ENCODE assay signal across 9 mouse cellular contexts in the genomic region with DNA sequence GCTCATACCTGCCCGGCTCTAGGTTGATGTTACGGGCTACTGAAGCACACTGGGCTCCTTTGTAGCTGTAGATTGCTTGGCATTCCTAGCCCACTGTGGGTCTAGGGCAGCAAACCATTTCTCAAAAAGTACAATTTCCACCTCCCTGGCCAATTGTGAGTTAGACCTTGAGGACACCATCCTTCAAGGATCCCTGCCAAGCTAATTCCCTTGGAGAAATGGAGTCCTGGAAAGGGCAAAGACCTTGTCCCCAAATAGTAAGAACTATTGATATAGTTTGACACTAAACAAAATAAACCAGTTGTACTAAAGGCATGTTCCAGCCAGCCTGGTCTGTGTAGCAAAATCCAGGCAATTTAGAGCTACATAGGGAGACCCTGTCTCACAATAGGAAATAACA. TPM values are rescaled to one million over a fixed set of nuclear protein-coding genes. Genes with fewer than 3 reads are reported as not detected.
A peak's percentile ranks its signal among the peaks of the same experiment; 100 is the strongest.
DNase-seq lines count a peak whose midpoint lies in the region; ATAC-seq and TF ChIP-seq lines count a peak whose summit lies in the region.
"Had no signal": no experiment of that assay in that cellular context is flagged by ENCODE, and none has a peak within 500 bp of the region (broad histone marks: within the 10 kb centered on the region; RNA-seq: fewer than 3 reads in every experiment).

No protein-coding gene starts in this region.

- WGBS in liver, adult 2 months = 50% methylated on average over 2 of the region's 2 CpGs
- 55% methylated on average over 2 of the region's 2 CpGs for WGBS in forebrain, embryonic 10.5 days
- WGBS in limb, embryonic 11.5 days = 51% methylated on average over 2 of the region's 2 CpGs

- ATAC-seq in limb, embryonic 11.5 days (ENCODE audit: insufficient number of reproducible peaks, low FRiP score, low TSS enrichment, low read depth) = no peak
- no peak for ATAC-seq in CD4-positive, CD25-positive, alpha-beta regulatory T cell, adult 4 months

- no peaks in the 10 kb centered on the region for H3K79me2 ChIP-seq in liver, adult 2 months (ENCODE audit: control insufficient read depth, insufficient read depth, low read length)

- H3K9me3 ChIP-seq in forebrain, embryonic 10.5 days = no peaks in the 10 kb centered on the region
- H3K9me3 ChIP-seq in limb, embryonic 11.5 days (ENCODE audit: control insufficient read depth, low read length) = no peaks in the 10 kb centered on the region

- H3K4me2 ChIP-seq in limb, embryonic 11.5 days (ENCODE audit: low read depth, severe bottlenecking) = peak overlapping the region; percentile 54

- H3K36me3 ChIP-seq in liver, adult 2 months (ENCODE audit: control insufficient read depth, insufficient read depth, low read length) = no peaks in the 10 kb centered on the region
- no peaks in the 10 kb centered on the region for H3K36me3 ChIP-seq in forebrain, embryonic 10.5 days (replicated peaks)
- H3K36me3 ChIP-seq in limb, embryonic 11.5 days (ENCODE audit: control insufficient read depth, insufficient read depth, low read length) = no peaks in the 10 kb centered on the region

- peak; percentile 25 for DNase-seq in liver, adult 2 months (ENCODE audit: extremely low read depth, low read depth, low spot score)
- DNase-seq in liver = no peak
- no peak for DNase-seq in forebrain, embryonic 10.5 days (ENCODE audit: extremely low spot score, low spot score)
- peak; percentile 60 for DNase-seq in limb, embryonic 11.5 days (ENCODE audit: low spot score)
- peak; percentile 44 for DNase-seq in retina, embryonic 14.5 days (ENCODE audit: low spot score)
- no peak for DNase-seq in left cerebral cortex, adult 11 months (ENCODE audit: low spot score)
- DNase-seq in thymus, postnatal 10 days (ENCODE audit: low spot score in 2 of 2) = no peak

- TF ChIP-seq CTCF in liver, adult 2 months (IDR thresholded peaks at IDR 0.05; ENCODE audit: low read depth, low read length) = no peak

- H3K27ac ChIP-seq in liver, adult 2 months (replicated peaks; ENCODE audit: insufficient read depth, low read depth, low read length) = peak overlapping the region; percentile 41
- H3K27ac ChIP-seq in forebrain, embryonic 10.5 days = peak overlapping the region; percentile 92
- H3K27ac ChIP-seq in limb, embryonic 11.5 days (replicated peaks; ENCODE audit: low read depth, low read length) = peak overlapping the region; percentile 91

- no peak overlapping the region for H3K9ac ChIP-seq in liver, adult 2 months (ENCODE audit: low read depth, low read length)
- peak overlapping the region; percentile 93 for H3K9ac ChIP-seq in limb, embryonic 11.5 days (ENCODE audit: low read length)

- no peak for TF ChIP-seq POLR2A in liver, adult 2 months (IDR thresholded peaks at IDR 0.05; ENCODE audit: extremely low read depth, insufficient read depth, low read length)

- H3K4me3 ChIP-seq in liver, adult 2 months (ENCODE audit: insufficient read depth, low read depth, low read length) = no peak overlapping the region
- H3K4me3 ChIP-seq in forebrain, embryonic 10.5 days = peak overlapping the region; percentile 75
- peak overlapping the region; percentile 92 for H3K4me3 ChIP-seq in limb, embryonic 11.5 days (ENCODE audit: low read depth, low read length)

- peaks cover 25% of the 10 kb centered on the region for H3K4me1 ChIP-seq in liver, adult 2 months (ENCODE audit: control insufficient read depth, insufficient read depth, low read length)
- H3K4me1 ChIP-seq in forebrain, embryonic 10.5 days = peaks cover 83% of the 10 kb centered on the region
- peaks cover 29% of the 10 kb centered on the region for H3K4me1 ChIP-seq in limb, embryonic 11.5 days (ENCODE audit: control insufficient read depth, insufficient read depth, low read length)

- H3K27me3 ChIP-seq in liver, adult 2 months (ENCODE audit: control insufficient read depth, insufficient read depth, low read length) = no peaks in the 10 kb centered on the region
- H3K27me3 ChIP-seq in forebrain, embryonic 10.5 days (ENCODE audit: poor library complexity, severe bottlenecking) = peaks cover 50% of the 10 kb centered on the region
- H3K27me3 ChIP-seq in limb, embryonic 11.5 days (ENCODE audit: control insufficient read depth, insufficient read depth, low read length) = no peaks in the 10 kb centered on the region

RNA-seq across cellular contexts. Expression of a gene that starts 2.3 kb away (rescaled TPM):
- total RNA-seq in liver, adult 2 months (2014; rRNA removed) = 16.4 and 33.0 TPM in 2 replicates
- 19.2 and 33.0 TPM in 2 replicates for polyA plus RNA-seq in liver, adult 2 months (2012; rRNA removed)
- 57.5 and 61.1 TPM in 2 replicates for polyA plus RNA-seq in forebrain, embryonic 10.5 days (2016; fragmentation: Nextera tagmentation; extraction: Ambion mirVana)
- polyA plus RNA-seq in limb, embryonic 11.5 days (2014; fragmentation: Nextera tagmentation; extraction: Ambion mirVana) = 221 and 248 TPM in 2 replicates
- polyA plus RNA-seq in CD4-positive, CD25-positive, alpha-beta regulatory T cell, adult 4 months (2017; shearing (Covaris generic)) = under 1 TPM; 0.75 to 0.82 TPM

RNA-seq across cellular contexts. Expression of a gene that starts 15.6 kb away (rescaled TPM):
- not detected in 2 replicates for total RNA-seq in liver, adult 2 months (2014; rRNA removed)
- 0.22 and 0.31 TPM in 2 replicates for polyA plus RNA-seq in liver, adult 2 months (2012; rRNA removed)
- polyA plus RNA-seq in forebrain, embryonic 10.5 days (2016; fragmentation: Nextera tagmentation; extraction: Ambion mirVana) = 3.0 and 4.2 TPM in 2 replicates
- 18.5 and 22.3 TPM in 2 replicates for polyA plus RNA-seq in limb, embryonic 11.5 days (2014; fragmentation: Nextera tagmentation; extraction: Ambion mirVana)
- under 1 TPM in 1 of 2 experiments, not detected in 1; 0.46 TPM for polyA plus RNA-seq in CD4-positive, CD25-positive, alpha-beta regulatory T cell, adult 4 months (2017; shearing (Covaris generic))
- total RNA-seq: hematopoietic stem cell, adult 5-6 weeks had no signal

RNA-seq across cellular contexts. Expression of a gene that starts 51.5 kb away (rescaled TPM):
- total RNA-seq in liver, adult 2 months (2014; rRNA removed) = 7.2 and 8.9 TPM in 2 replicates
- polyA plus RNA-seq in liver, adult 2 months (2012; rRNA removed) = 2.4 and 3.8 TPM in 2 replicates
- polyA plus RNA-seq in forebrain, embryonic 10.5 days (2016; fragmentation: Nextera tagmentation; extraction: Ambion mirVana) = 39.1 and 40.3 TPM in 2 replicates
- 37.1 and 38.5 TPM in 2 replicates for polyA plus RNA-seq in limb, embryonic 11.5 days (2014; fragmentation: Nextera tagmentation; extraction: Ambion mirVana)
- polyA plus RNA-seq in CD4-positive, CD25-positive, alpha-beta regulatory T cell, adult 4 months (2017; shearing (Covaris generic)) = 1 to 10 TPM; 3.7 to 3.9 TPM

Comparison
In these comparisons a context has a peak if more than half of its experiments do, and no peak if none do; other contexts are left out.
1. DNase-seq: peak in liver, adult 2 months (single experiment), limb, embryonic 11.5 days (single experiment) and retina, embryonic 14.5 days (single experiment); none in liver (single experiment), forebrain, embryonic 10.5 days (single experiment), left cerebral cortex, adult 11 months (single experiment) and thymus, postnatal 10 days (0 of 2).
2. H3K27ac ChIP-seq: peak in every context shown above with its lines; median percentile 92 in forebrain, embryonic 10.5 days; 91 in limb, embryonic 11.5 days; 41 in liver, adult 2 months.
3. RNA of a gene that starts 2.3 kb away (polyA plus RNA-seq): 221 to 248 TPM in limb, embryonic 11.5 days, 57.5 to 61.1 TPM in forebrain, embryonic 10.5 days and 19.2 to 33.0 TPM in liver, adult 2 months; 0.75 to 0.82 TPM in CD4-positive, CD25-positive, alpha-beta regulatory T cell, adult 4 months; every median in the first group is over 10 times any median in the second.